Mouse (Mus musculus): ENCODE measurements around the gene 4930469K13Rik. TPM values are rescaled to one million over a fixed set of nuclear protein-coding genes. Genes with fewer than 3 reads are reported as not detected.

The 4930469K13Rik gene
- polyA plus RNA-seq, 1 experiment from 2014 or later, result not detected

GRCm38 (mm10) chr11:34050063-34050462 is 48.3 kb downstream of the 4930469K13Rik start:
- Histone ChIP-seq H3K4me3 (ENCODE audit: low read depth, low read length) (no peak overlapping the region), H3K27me3 (ENCODE audit: control insufficient read depth, insufficient read depth, low read length) (no peaks in the 10 kb centered on the region), H3K36me3 (ENCODE audit: control insufficient read depth, insufficient read depth, low read length) (no peaks in the 10 kb centered on the region), H3K9me3 (ENCODE audit: control insufficient read depth, low read length) (no peaks in the 10 kb centered on the region), H3K9ac (ENCODE audit: low read length) (no peak overlapping the region), H3K27ac (replicated peaks) (no peak overlapping the region), H3K4me2 (replicated peaks; ENCODE audit: low read depth) (no peak overlapping the region), H3K4me1 (replicated peaks; ENCODE audit: control insufficient read depth, insufficient read depth) (no peaks in the 10 kb centered on the region)
- WGBS, result 76% methylated on average over 1 of the region's 1 CpGs
- no peak for DNase-seq (ENCODE audit: low spot score)
- no peak for ATAC-seq (ENCODE audit: low FRiP score, low TSS enrichment)
- no peak for TF ChIP-seq CTCF (IDR thresholded peaks at IDR 0.05; ENCODE audit: low read depth)
- no peak for TF ChIP-seq EP300 (optimal IDR thresholded peaks at IDR 0.05)

DNA sequence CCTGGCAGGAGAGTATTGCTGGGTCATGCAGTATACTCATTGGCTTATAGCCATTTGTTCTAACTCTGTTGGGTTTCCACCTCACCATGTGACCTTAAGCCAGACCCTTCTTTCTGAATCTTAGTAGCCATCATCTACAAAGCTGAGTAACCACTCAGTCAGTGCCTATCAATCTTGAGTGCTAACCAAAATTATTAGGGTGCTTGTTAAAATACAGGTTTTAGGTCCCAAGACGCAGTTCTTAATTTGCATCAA is 49.3 kb downstream of the 4930469K13Rik start:
- 89% methylated on average over 1 of the region's 1 CpGs for WGBS
- DNase-seq (ENCODE audit: low spot score) (no peak), ATAC-seq (ENCODE audit: low FRiP score, low TSS enrichment) (no peak)
- TF ChIP-seq EP300 (optimal IDR thresholded peaks at IDR 0.05) (no peak), CTCF (IDR thresholded peaks at IDR 0.05; ENCODE audit: low read depth) (no peak)
- no peak overlapping the region for H3K9ac ChIP-seq (ENCODE audit: low read length)
- H3K4me3 ChIP-seq (ENCODE audit: low read depth, low read length), result no peak overlapping the region
- H3K9me3 ChIP-seq (ENCODE audit: control insufficient read depth, low read length), result no peaks in the 10 kb centered on the region
- H3K27ac ChIP-seq (replicated peaks), result no peak overlapping the region
- H3K4me2 ChIP-seq (replicated peaks; ENCODE audit: low read depth), result no peak overlapping the region
- H3K36me3 ChIP-seq (ENCODE audit: control insufficient read depth, insufficient read depth, low read length), result no peaks in the 10 kb centered on the region
- no peaks in the 10 kb centered on the region for H3K27me3 ChIP-seq (ENCODE audit: control insufficient read depth, insufficient read depth, low read length)
- no peaks in the 10 kb centered on the region for H3K4me1 ChIP-seq (replicated peaks; ENCODE audit: control insufficient read depth, insufficient read depth)

- ATAC-seq (ENCODE audit: low FRiP score, low TSS enrichment) (no peak), DNase-seq (ENCODE audit: low spot score) (no peak)
- Histone ChIP-seq H3K9me3 (ENCODE audit: control insufficient read depth, low read length) (no peaks in the 10 kb centered on the region), H3K27me3 (ENCODE audit: control insufficient read depth, insufficient read depth, low read length) (no peaks in the 10 kb centered on the region), H3K4me2 (replicated peaks; ENCODE audit: low read depth) (no peak overlapping the region), H3K9ac (ENCODE audit: low read length) (no peak overlapping the region), H3K4me3 (ENCODE audit: low read depth, low read length) (no peak overlapping the region), H3K4me1 (replicated peaks; ENCODE audit: control insufficient read depth, insufficient read depth) (no peaks in the 10 kb centered on the region), H3K36me3 (ENCODE audit: control insufficient read depth, insufficient read depth, low read length) (no peaks in the 10 kb centered on the region), H3K27ac (replicated peaks) (no peak overlapping the region)
- 80% methylated on average over 8 of the region's 8 CpGs for WGBS
- TF ChIP-seq EP300 (optimal IDR thresholded peaks at IDR 0.05), result no peak
- TF ChIP-seq CTCF (IDR thresholded peaks at IDR 0.05; ENCODE audit: low read depth), result no peak
These were observed 49.8 kb downstream of the 4930469K13Rik start for GRCm38 (mm10) chr11:34048375-34049124.

DNA sequence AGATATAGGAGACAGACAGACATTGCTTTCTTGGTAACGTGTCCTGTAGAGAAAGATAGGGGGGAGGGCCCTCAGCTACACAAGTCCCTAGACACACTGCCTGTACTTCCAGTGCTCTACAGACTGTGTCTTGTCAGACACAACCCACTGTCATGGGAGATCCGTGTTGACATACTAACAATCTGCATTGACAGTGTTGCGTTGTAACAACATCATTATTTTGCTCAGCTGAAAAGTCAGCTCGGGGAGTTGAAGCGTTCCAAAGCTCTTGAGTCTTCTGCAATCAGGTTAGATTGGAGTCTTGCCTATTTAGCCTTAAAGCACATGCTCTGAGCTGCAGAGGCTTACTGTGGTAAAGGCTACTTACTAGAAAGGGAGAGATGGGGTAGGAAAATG is 50.8 kb downstream of the 4930469K13Rik start:
- Histone ChIP-seq H3K27me3 (ENCODE audit: control insufficient read depth, insufficient read depth, low read length) (no peaks in the 10 kb centered on the region), H3K27ac (replicated peaks) (no peak overlapping the region), H3K4me3 (ENCODE audit: low read depth, low read length) (no peak overlapping the region), H3K4me2 (replicated peaks; ENCODE audit: low read depth) (no peak overlapping the region), H3K36me3 (ENCODE audit: control insufficient read depth, insufficient read depth, low read length) (no peaks in the 10 kb centered on the region), H3K4me1 (replicated peaks; ENCODE audit: control insufficient read depth, insufficient read depth) (no peaks in the 10 kb centered on the region), H3K9ac (ENCODE audit: low read length) (no peak overlapping the region), H3K9me3 (ENCODE audit: control insufficient read depth, low read length) (no peaks in the 10 kb centered on the region)
- TF ChIP-seq EP300 (optimal IDR thresholded peaks at IDR 0.05) (no peak), CTCF (IDR thresholded peaks at IDR 0.05; ENCODE audit: low read depth) (no peak)
- DNase-seq (ENCODE audit: low spot score) (no peak), ATAC-seq (ENCODE audit: low FRiP score, low TSS enrichment) (no peak)
- 81% methylated on average over 5 of the region's 5 CpGs for WGBS

DNA sequence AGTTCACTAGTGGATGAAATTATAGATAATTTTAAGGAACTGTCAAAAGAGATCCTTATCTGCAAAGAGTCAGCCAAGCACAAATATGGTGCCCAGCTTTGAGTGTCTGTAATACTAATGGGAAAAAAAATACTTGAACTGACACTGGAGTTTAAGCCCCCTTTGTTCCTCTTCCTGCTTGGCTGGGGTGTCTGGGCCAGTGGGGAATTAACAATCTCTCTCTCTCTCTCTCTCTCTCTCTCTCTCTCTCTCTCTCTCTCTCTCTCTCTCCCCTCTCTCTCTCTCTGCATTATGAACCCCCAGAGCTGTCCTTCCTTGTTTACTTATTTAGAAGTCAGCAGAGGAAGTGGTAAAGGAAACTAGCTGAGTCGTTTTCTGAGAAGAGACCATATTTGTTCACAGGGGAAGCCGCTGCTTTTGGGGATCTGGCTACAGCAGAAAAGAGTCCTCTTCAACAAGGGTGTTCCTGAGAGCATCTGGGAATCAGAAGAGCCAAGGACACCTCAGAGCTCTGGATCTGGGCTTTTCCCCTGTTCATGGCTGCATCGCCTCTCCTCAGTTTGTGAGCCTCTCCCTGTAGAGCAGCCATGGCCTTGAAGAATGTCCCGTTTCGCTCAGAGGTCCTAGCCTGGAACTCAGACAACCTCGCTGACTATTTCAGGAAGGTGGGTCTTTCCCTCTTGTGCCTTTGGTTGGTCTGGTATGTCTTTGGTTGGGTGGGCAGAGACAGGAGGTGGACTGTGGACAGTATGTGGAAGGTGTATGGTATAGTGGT is 51.4 kb downstream of the 4930469K13Rik start, which contains the start of gene Lcp2:
Gene Lcp2 (plus strand): TSS at position 154 of the 775 bp plus-strand sequence.
- ATAC-seq (ENCODE audit: low FRiP score, low TSS enrichment) (no peak), DNase-seq (ENCODE audit: low spot score) (no peak)
- no peak within 1 kb of the TSS for H3K4me3 ChIP-seq (ENCODE audit: low read depth, low read length)
- 73% methylated on average over 6 of the region's 6 CpGs for WGBS
- 0 out of 2 replicates have a peak within 1 kb of the TSS, but pooled peaks have one; percentile 13 for H3K27ac ChIP-seq (replicated peaks)
- no peak for TF ChIP-seq CTCF (IDR thresholded peaks at IDR 0.05; ENCODE audit: low read depth)
- TF ChIP-seq EP300 (optimal IDR thresholded peaks at IDR 0.05), result no peak
- H3K4me2 ChIP-seq (replicated peaks; ENCODE audit: low read depth), result no peak within 1 kb of the TSS
- no peaks in the 10 kb centered on the region for H3K4me1 ChIP-seq (replicated peaks; ENCODE audit: control insufficient read depth, insufficient read depth)
- no peaks in the 10 kb centered on the region for H3K27me3 ChIP-seq (ENCODE audit: control insufficient read depth, insufficient read depth, low read length)
- H3K9me3 ChIP-seq (ENCODE audit: control insufficient read depth, low read length), result no peaks in the 10 kb centered on the region
- no peaks in the 10 kb centered on the region for H3K36me3 ChIP-seq (ENCODE audit: control insufficient read depth, insufficient read depth, low read length)
- H3K9ac ChIP-seq (ENCODE audit: low read length), result no peak within 1 kb of the TSS

DNA sequence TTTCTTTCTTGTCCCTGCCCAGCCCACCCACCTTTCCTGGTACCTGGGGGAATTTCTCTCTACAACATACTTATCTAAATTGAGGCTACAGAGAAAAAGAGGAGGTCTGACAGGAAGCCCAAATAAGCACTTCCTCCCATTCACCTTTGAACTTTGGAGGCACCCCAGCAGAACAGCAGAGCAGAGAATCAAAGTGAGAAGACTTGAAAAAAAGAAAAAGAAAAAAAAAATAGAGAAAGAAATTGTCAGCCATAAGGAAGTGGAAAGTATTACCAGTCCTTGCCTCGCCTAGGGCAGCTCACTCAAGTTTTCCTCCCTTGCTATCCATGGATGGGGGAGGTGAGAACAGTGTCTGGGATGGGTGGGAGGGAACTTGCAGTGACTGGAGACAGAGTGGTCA is 55.5 kb downstream of the 4930469K13Rik start:
- no peak overlapping the region for H3K9ac ChIP-seq (ENCODE audit: low read length)
- ATAC-seq (ENCODE audit: low FRiP score, low TSS enrichment) (no peak), DNase-seq (ENCODE audit: low spot score) (no peak)
- H3K4me1 ChIP-seq (replicated peaks; ENCODE audit: control insufficient read depth, insufficient read depth), result no peaks in the 10 kb centered on the region
- no peak for TF ChIP-seq CTCF (IDR thresholded peaks at IDR 0.05; ENCODE audit: low read depth)
- TF ChIP-seq EP300 (optimal IDR thresholded peaks at IDR 0.05), result no peak
- H3K36me3 ChIP-seq (ENCODE audit: control insufficient read depth, insufficient read depth, low read length), result no peaks in the 10 kb centered on the region
- 50% methylated on average over 1 of the region's 1 CpGs for WGBS
- H3K4me3 ChIP-seq (ENCODE audit: low read depth, low read length), result no peak overlapping the region
- H3K27ac ChIP-seq (replicated peaks), result no peak overlapping the region
- no peaks in the 10 kb centered on the region for H3K27me3 ChIP-seq (ENCODE audit: control insufficient read depth, insufficient read depth, low read length)
- H3K9me3 ChIP-seq (ENCODE audit: control insufficient read depth, low read length), result no peaks in the 10 kb centered on the region
- H3K4me2 ChIP-seq (replicated peaks; ENCODE audit: low read depth), result no peak overlapping the region

Measured in stomach, postnatal 0 days (tissue).